Mouse (Mus musculus) spleen, adult 18-20 months (tissue): ENCODE measurements around the gene Ggt5.
"Not testable (repeated sequence)": the region's sequence is repeated elsewhere in the genome, so short reads cannot be mapped to it uniquely, and the experiment has no call there.

ENCODE experiments used
- DNase-seq, 2 experiments: peaks; one replicate each; pipeline ENCODE4 v3.0.0; 2022; ENCODE audit warnings: mixed read lengths in 2 of 2

The Ggt5 gene

DNA sequence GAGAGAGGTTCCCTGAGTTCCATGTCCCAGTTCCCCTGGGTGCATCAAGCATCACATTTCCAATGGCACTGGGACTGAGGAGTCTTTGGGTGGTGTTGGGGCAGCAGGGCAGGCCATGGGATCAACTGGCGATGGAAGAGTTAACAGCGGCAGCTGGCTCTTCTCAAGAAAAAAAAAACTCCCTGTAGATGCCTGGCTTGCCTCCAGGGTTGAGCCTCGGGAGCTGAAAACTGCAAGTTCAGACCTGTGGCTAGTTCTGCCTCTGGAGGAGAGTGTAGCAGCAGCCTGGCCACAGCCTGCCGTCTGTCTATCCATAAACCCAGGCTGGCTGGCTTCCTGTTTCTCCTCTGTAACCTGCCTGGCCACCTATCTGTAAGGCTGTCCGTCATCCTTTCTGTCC lies at the start of gene Ggt5:
Ggt5 (plus strand) TSS at position 212 of the 400 bp plus-strand sequence.
- peak in 1 of 2 experiments; percentile 30 for DNase-seq

GRCm38 (mm10) chr10:75547901-75548300 lies 41.2 kb upstream of the Ggt5 start:
- DNase-seq = no peak

DNA sequence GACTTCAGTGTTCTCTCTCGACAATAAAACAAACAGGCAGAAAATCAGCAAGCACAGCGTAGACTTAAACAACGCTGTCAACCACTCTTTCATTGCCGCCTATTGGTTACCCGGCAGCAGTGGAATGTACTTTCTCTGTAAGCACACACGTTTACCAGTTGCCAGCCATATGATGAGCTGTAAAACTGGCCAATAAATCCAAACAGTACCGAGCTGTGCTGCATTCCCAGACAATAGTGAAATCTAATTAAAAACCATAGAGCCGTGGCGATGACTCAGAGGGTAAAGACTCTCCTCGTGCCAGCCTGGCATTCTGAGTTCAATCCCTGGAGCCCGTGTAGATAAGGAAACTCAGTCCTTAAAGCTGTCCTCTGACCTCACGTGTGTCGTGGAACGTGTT lies 40.7 kb upstream of the Ggt5 start:
- no peak for DNase-seq

- DNase-seq = no peak
Measured at GRCm38 (mm10) chr10:75549886-75550285, 39.3 kb upstream of the Ggt5 start.

- no peak for DNase-seq
Measured at GRCm38 (mm10) chr10:75551175-75551574, 38.0 kb upstream of the Ggt5 start.

- DNase-seq = no peak
Measured at GRCm38 (mm10) chr10:75552106-75552505, 37.0 kb upstream of the Ggt5 start.

DNA sequence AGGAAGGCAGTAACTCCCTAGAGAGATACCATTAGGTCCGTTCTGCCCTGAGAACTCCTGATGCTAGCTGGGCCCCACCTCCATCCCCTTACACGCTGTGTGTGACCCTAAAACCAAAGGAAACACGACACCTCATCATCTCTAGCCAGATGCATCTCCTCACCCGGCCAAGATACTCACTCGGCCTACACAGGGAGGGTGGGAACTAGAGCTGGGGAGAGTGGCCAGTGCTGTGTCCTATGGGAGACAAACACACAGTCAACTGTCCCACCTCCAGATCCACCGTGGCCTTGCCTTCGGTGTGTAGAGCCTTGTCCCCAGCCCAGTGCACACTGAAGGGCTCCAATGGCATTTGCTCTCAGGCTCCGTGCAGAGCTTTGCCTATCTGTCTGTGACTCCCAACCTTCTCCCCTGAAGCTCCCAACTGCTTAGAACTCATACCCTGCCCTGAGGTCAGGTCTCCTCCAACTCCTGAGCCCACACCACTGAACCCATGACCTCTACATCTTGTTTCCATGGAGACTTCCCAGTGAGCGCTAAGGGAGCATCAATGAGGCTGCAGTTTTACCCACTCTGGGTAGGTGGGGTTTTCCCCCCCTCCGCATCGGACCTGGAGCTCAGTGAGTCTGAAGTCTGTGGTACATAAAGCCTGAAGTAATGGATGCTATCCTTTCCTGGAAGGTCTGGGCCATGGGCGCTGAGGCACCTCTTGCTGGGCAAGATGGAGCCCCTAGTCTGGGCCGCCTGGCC lies 36.3 kb upstream of the Ggt5 start:
- DNase-seq = no peak

DNA sequence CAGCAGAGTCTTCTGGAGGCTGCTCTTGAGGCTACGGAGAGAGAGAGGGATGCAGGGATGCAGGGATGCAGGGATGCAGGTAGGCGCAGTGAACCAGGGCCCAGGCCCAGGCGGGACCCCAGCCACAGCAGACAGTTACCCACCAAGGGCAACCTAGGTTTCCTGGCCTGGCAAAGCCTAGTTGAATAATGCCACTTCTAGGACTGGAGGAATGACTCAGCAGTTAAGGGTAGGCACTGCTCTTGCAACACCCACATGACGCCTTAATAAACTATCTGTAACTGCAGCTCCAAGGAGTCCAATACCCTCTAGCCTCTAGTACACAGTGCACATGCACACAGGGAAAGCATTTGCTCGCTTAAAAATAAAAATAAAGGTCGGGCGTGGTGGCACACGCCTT lies 35.0 kb upstream of the Ggt5 start:
- no peak for DNase-seq

DNA sequence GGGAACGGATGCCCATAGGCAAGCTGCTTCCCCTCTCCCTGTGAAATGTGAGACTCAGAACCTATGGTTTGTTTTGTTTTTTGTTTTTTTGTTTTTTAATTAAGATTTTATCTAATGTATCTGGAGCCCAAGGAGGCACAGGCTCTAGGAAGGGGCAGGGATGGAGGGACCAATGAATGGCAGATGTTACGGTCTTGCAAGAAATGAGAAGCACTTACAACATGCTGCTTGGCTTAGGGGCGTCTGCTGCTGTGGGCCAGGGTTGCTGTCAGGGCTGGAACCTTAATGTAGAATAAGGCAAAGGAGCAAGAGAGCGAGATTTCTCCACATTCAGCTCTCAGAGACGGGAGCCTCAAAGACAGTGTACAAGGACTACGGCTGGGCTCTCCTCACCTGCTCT lies 33.6 kb upstream of the Ggt5 start:
- DNase-seq = no peak

GRCm38 (mm10) chr10:75556026-75556425 lies 33.1 kb upstream of the Ggt5 start:
- DNase-seq = no peak

GRCm38 (mm10) chr10:75558515-75558914 lies 30.6 kb upstream of the Ggt5 start:
- no peak for DNase-seq

- no peak for DNase-seq
Measured at GRCm38 (mm10) chr10:75559041-75559675, 30.0 kb upstream of the Ggt5 start.

DNA sequence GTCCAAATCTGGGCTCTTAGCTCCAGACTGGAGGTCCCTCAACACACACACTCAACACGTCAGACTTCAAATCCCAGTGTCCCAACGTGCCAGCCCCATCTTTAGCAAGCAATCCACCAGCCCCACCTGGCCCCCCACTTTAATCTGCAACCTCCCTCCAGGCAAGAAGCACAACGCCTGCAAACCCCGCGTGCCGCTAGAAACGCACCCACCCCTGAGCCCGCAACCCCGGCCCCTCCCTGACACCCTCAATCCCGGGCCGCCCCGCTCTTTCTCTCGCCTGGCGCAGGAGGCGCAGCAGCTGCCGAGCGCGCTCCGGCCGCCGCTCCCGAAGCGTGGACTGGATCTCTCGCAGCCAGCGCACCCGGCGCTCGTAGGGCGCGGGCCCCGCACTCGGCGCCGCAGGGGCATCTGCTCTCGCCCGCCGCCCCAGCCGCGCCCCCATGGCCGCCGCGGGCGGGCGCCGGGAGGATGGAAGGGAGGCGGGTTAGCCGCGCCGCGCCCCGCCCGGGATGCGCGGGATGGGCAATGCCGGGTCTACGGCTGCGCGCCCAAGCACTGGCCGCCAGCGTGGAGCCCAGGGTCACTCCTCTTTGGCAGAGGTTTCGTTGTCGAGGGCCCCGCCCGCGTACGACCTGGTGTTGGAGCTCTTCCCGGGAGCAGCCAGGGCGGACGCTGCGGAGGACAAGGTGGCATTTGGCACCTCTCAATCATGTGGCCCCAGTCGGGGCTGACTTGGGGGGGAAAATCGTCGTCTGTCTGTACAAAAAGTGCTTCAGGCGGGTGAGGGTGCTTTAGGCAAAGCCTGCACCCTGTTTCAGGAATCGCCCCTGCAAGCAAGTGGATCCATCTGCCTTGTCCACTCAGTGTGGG lies 29.2 kb upstream of the Ggt5 start, which contains the start of gene Lrrc75b:
Lrrc75b (minus strand) TSS at position 655 of the 873 bp plus-strand sequence.
- no peak for DNase-seq

DNA sequence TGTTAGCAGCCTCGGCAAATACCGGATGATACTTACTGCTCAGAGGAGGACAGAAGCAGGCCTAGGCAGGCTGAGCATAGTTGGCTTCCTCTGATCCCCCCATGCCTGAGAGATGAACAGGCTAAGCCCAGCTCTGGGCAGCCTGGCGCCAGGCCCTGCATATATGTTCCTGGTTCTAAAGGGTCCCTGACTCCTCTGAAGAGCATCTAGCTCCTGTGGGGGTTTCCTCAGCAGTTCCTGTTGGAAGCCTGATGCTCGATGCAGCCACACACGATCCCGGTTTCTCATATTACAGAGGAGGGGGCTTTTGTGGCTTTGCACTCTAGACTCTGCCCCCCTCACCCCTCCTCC lies 28.6 kb upstream of the Ggt5 start:
- DNase-seq = no peak

GRCm38 (mm10) chr10:75561071-75561654 lies 28.0 kb upstream of the Ggt5 start, which contains the start of gene Ggt1:
TSS of gene Ggt1 (plus strand) at chr10:75561604.
- no peak for DNase-seq

DNA sequence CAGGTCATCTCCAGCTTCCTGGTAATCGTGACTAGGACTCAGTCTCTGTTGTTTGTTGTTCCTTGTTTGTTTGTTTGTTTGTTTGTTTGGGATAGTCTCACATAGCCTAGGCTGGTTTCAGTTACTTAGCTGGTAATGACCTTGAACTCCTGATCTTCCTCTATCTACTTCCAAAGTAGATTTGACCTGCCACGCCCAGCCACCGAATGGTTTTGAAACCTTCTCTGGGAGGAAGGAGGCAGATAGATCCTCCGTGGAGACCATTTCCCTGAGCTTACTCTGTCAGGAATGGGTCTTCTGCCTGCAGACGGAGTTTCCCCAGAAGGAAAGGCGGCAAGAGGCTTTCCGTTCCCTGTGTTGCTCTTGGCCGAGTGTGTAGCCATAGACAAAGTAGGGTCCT lies 26.5 kb upstream of the Ggt5 start:
- no peak for DNase-seq

GRCm38 (mm10) chr10:75564687-75565265 lies 24.4 kb upstream of the Ggt5 start:
- no peak for DNase-seq

- DNase-seq = peak; percentile 46 to 52
Measured at GRCm38 (mm10) chr10:75565436-75565835, 23.7 kb upstream of the Ggt5 start.

DNA sequence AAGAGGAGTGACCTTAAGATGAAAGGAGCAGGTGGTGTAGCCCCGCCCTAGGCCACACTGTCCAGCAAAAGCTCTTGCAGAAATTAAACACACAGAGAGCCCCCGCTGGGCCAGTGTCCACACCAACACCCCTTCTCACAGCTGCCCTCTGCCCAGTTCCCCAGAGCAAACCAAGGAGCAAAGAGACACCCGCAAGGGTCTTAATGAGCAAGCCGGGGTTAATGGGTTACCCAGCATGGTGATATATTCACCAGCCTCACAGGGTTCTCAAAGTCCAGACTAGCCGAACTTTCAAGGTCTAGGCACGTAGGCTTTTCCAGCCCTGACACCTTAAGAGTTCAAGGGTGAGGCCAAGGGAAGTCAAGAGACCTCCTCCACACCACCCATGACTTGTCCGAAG lies 23.2 kb upstream of the Ggt5 start:
- peak in 1 of 2 experiments; percentile 34 for DNase-seq

GRCm38 (mm10) chr10:75566321-75566720 lies 22.8 kb upstream of the Ggt5 start:
- no peak for DNase-seq

DNA sequence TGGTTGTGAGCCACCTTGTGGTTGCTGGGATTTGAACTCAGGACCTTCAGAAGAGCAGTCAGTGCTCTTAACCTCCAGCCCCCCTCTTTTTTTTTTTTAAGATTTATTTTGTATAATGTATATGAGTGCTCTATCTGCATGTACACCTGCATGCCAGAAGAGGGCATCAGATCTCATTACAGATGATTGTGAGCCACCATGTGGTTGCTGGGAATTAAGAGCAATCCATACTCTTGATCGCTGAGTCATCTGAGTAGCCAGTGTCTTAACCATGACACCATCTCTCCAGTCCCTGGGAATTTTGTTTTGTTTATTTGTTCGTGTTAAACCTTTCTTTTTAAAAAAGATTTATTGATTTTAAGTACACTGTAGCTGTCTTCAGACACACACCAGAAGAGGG lies 22.4 kb upstream of the Ggt5 start:
- not testable (repeated sequence) for DNase-seq

GRCm38 (mm10) chr10:75568029-75568428 lies 21.1 kb upstream of the Ggt5 start:
- DNase-seq = no peak

DNA sequence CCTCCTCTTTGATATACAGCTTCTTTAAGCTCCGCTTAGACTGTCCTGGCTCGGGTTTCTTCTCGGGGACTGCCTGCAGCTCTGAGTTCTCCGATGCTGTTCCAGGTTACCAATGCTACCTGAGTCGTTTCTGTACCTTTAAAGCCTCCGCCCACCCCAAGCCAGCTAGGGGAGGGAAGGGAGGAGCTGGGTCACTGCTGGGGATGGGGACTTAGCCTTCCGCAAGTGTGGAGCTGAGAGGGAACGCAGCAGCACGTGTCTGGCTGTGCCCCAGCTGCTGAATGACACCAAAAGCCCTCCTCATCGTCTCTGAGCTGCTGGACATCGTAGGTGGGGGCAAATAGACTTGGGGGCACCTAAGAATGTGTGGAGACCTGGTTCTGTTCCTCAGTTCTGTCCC lies 20.7 kb upstream of the Ggt5 start:
- DNase-seq = no peak
